Mouse (Mus musculus): ENCODE data around the gene Zic5.
"Not testable (repeated sequence)": the region's sequence is repeated elsewhere in the genome, so short reads cannot be mapped to it uniquely, and the experiment has no call there.

The Zic5 gene

GRCm38 (mm10) chr14:122463734-122464341 is 1.6 kb downstream of the Zic5 start:
- DNase-seq (ENCODE audit: low spot score), result not testable (repeated sequence)

GRCm38 (mm10) chr14:122463080-122463691 is 2.3 kb downstream of the Zic5 start:
- no peak for DNase-seq (ENCODE audit: low spot score)

GRCm38 (mm10) chr14:122462689-122463079 is 2.8 kb downstream of the Zic5 start:
- no peak for DNase-seq (ENCODE audit: low spot score)

- DNase-seq (ENCODE audit: low spot score), result no peak
Measured at GRCm38 (mm10) chr14:122461966-122462365, 3.5 kb downstream of the Zic5 start.

GRCm38 (mm10) chr14:122461500-122461899 is 4.0 kb downstream of the Zic5 start:
- DNase-seq (ENCODE audit: low spot score), result no peak

GRCm38 (mm10) chr14:122460226-122460625 is 5.3 kb downstream of the Zic5 start:
- DNase-seq (ENCODE audit: low spot score), result no peak

GRCm38 (mm10) chr14:122459776-122460175 is 5.7 kb downstream of the Zic5 start:
- DNase-seq (ENCODE audit: low spot score), result no peak

GRCm38 (mm10) chr14:122459332-122459731 is 6.1 kb downstream of the Zic5 start:
- DNase-seq (ENCODE audit: low spot score), result not testable (repeated sequence)

- DNase-seq (ENCODE audit: low spot score), result no peak
Measured at GRCm38 (mm10) chr14:122455562-122455958, 9.9 kb downstream of the Zic5 start.

GRCm38 (mm10) chr14:122454901-122455561 is 10.4 kb downstream of the Zic5 start:
- no peak for DNase-seq (ENCODE audit: low spot score)

- no peak for DNase-seq (ENCODE audit: low spot score)
Measured at GRCm38 (mm10) chr14:122453996-122454738, 11.3 kb downstream of the Zic5 start.

GRCm38 (mm10) chr14:122453388-122453995 is 12.0 kb downstream of the Zic5 start:
- DNase-seq (ENCODE audit: low spot score), result no peak

GRCm38 (mm10) chr14:122452701-122453387 is 12.6 kb downstream of the Zic5 start:
- no peak for DNase-seq (ENCODE audit: low spot score)

- DNase-seq (ENCODE audit: low spot score), result no peak
Measured at GRCm38 (mm10) chr14:122451551-122452145, 13.8 kb downstream of the Zic5 start.

- DNase-seq (ENCODE audit: low spot score), result no peak
Measured at GRCm38 (mm10) chr14:122450496-122451382, 14.7 kb downstream of the Zic5 start, which contains the start of gene Gm5089. Gm5089 (minus strand) TSS chr14:122451115.

GRCm38 (mm10) chr14:122449601-122450495 is 15.6 kb downstream of the Zic5 start:
- no peak for DNase-seq (ENCODE audit: low spot score)

GRCm38 (mm10) chr14:122436850-122437249 is 28.6 kb downstream of the Zic5 start:
- DNase-seq (ENCODE audit: low spot score), result no peak

GRCm38 (mm10) chr14:122434039-122434438 is 31.4 kb downstream of the Zic5 start:
- no peak for DNase-seq (ENCODE audit: low spot score)

GRCm38 (mm10) chr14:122432558-122432957 is 32.9 kb downstream of the Zic5 start:
- DNase-seq (ENCODE audit: low spot score), result no peak
